Mouse (Mus musculus) midbrain, embryonic 13.5 days (tissue): ENCODE measurements around the gene Ust. TPM values are rescaled to one million over a fixed set of nuclear protein-coding genes. Genes with fewer than 3 reads are reported as not detected.

Source experiments
- ATAC-seq: fragments of 200-750 bp; cut with Nextera tagmentation; 2 replicates; pipeline ENCODE4 v1.8.0; 2017; ENCODE audit warnings: mild to moderate bottlenecking, moderate TSS enrichment, moderate library complexity
- H3K27ac ChIP-seq: fragments of 300-500 bp; sonication (generic); 2 replicates; pipeline ENCODE4 v1.5.1; 2015; ENCODE audit warnings: inconsistent platforms, mild to moderate bottlenecking, moderate library complexity
- H3K27me3 ChIP-seq: fragments of 300-500 bp; sonication (generic); 2 replicates; pipeline ENCODE4 v1.6.1; 2015; ENCODE audit warnings: mild to moderate bottlenecking, inconsistent platforms
- H3K36me3 ChIP-seq: fragments of 300-500 bp; sonication (generic); 2 replicates; pipeline ENCODE4 v1.6.1; 2015; ENCODE audit warnings: mild to moderate bottlenecking, inconsistent platforms
- H3K4me1 ChIP-seq: fragments of 300-500 bp; sonication (generic); replicated peaks from 2 replicates; pipeline ENCODE4 v1.6.1; 2015; ENCODE audit warnings: inconsistent platforms
- H3K4me2 ChIP-seq: fragments of 300-500 bp; sonication (generic); replicated peaks from 2 replicates; pipeline ENCODE4 v1.6.1; 2015; ENCODE audit warnings: moderate library complexity, mild to moderate bottlenecking, inconsistent platforms
- H3K4me3 ChIP-seq: fragments of 300-500 bp; sonication (generic); replicated peaks from 2 replicates; pipeline ENCODE4 v1.5.1; 2015; ENCODE audit warnings: mild to moderate bottlenecking, inconsistent platforms
- H3K9ac ChIP-seq: fragments of 300-500 bp; sonication (generic); replicated peaks from 2 replicates; pipeline ENCODE4 v1.6.1; 2015; ENCODE audit warnings: mild to moderate bottlenecking, inconsistent platforms
- H3K9me3 ChIP-seq: fragments of 300-500 bp; sonication (generic); 2 replicates; pipeline ENCODE4 v1.6.1; 2016; ENCODE audit warnings: mild to moderate bottlenecking, inconsistent platforms
- WGBS: fragments of 180-500 bp; shearing (Covaris S2); methylation state at CpG from one replicate; pipeline ENCODE4 v1.1.7; 2015; 5-methylcytosine and 5-hydroxymethylcytosine counted together
- polyA plus RNA-seq: library from polyadenylated mRNA; unstranded; fragments of >200 nt; fragmentation: Nextera tagmentation; extraction: Ambion mirVana; gene quantifications from 2 replicates; pipeline ENCODE4 v1.2.1, GENCODE M21; 2015

Gene Ust
- polyA plus RNA-seq, 1 experiment from 2014 or later = 2.7 TPM

GRCm38 (mm10) chr10:8520766-8521395, 2.3 kb upstream of the Ust start:
- H3K4me2 ChIP-seq = no peak overlapping the region
- H3K9ac ChIP-seq = no peak overlapping the region
- 83% methylated on average over 7 of the region's 7 CpGs for WGBS
- no peak overlapping the region for H3K4me3 ChIP-seq
- H3K4me1 ChIP-seq = peaks cover 13% of the 10 kb centered on the region
- no peaks in the 10 kb centered on the region for H3K36me3 ChIP-seq
- ATAC-seq = no peak
- H3K9me3 ChIP-seq = no peaks in the 10 kb centered on the region
- peaks cover 25% of the 10 kb centered on the region for H3K27me3 ChIP-seq
- no peak overlapping the region for H3K27ac ChIP-seq

DNA sequence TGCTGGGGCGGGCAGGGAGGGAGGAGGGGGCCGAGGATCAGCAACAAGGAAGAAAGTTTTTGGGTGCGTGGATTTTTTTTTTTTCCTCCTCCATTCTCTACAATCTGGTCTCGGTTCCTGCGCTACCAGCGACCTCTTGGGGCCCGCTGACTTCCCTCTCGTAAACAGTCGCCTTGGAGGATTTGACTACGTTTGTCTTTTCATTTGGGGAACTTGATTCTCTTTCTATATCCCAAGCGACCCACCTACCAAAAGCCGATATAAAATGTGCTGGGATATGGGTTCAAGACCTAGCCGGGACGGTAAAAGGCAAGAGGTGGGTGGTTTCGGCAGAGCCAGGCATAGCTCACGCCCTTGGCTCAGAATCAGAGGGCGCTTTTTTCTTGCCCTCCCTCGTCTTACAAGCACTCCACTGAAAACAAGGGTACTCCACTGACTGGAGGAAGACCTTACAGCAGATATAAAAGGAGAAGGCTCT, 428 bp upstream of the Ust start:
- Histone ChIP-seq H3K27me3 (peaks cover 35% of the 10 kb centered on the region), H3K9ac (peak overlapping the region; percentile 81), H3K4me2 (peak overlapping the region; percentile 96), H3K4me1 (peaks cover 13% of the 10 kb centered on the region), H3K9me3 (peaks cover 5% of the 10 kb centered on the region; the same call in 1 of the 2 replicates), H3K27ac (no peak overlapping the region), H3K36me3 (no peaks in the 10 kb centered on the region), H3K4me3 (peak overlapping the region; percentile 80)
- ATAC-seq = no peak
- under 1% methylated on average over 18 of the region's 18 CpGs for WGBS

- WGBS = under 1% methylated on average over 26 of the region's 26 CpGs
- peak; percentile 59 for ATAC-seq
These were observed 959 bp downstream of the Ust start for GRCm38 (mm10) chr10:8517591-8518140.

DNA sequence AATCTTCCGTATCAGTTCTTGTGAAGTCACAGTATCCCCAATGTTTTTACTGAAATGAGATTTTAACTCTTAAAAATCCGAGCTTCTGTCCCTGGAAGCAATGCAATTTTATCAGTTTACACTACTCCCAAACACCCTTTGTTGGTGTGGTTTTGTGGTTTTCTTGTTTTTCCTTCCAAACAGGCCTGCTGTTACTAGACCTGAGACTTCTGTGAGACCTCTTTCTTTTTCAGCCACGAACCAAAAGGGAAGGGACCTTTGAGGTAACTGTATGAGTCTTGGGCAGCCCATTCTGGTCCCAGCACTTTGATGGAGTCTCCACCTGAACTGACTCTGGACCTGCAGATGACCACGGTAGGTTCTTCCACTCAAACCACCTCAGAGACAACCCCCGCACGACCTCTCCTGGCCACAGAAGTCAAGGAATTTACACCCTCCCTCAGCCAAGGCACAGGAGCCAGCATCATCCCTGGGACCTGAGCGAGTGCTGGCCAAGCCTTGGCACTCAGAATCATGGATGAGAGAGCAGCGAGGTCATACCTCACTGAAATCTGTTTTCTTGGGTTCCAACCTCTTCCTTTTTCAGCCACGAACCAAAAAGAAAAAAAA, 1.6 kb downstream of the Ust start:
- H3K9ac ChIP-seq = no peak overlapping the region
- H3K4me1 ChIP-seq = peaks cover 13% of the 10 kb centered on the region
- H3K27me3 ChIP-seq = peaks cover 35% of the 10 kb centered on the region
- no peak overlapping the region for H3K27ac ChIP-seq
- H3K36me3 ChIP-seq = no peaks in the 10 kb centered on the region
- WGBS = 21% methylated on average over 9 of the region's 9 CpGs
- ATAC-seq = no peak
- H3K4me3 ChIP-seq = peak overlapping the region; percentile 80
- peaks cover 5% of the 10 kb centered on the region; the same call in 1 of the 2 replicates for H3K9me3 ChIP-seq
- peak overlapping the region; percentile 96 for H3K4me2 ChIP-seq

More at GRCm38 (mm10) chr10:8517591-8518140, 959 bp downstream of the Ust start:
- Histone ChIP-seq H3K4me1 (peaks cover 13% of the 10 kb centered on the region), H3K36me3 (no peaks in the 10 kb centered on the region), H3K4me3 (peak overlapping the region; percentile 80), H3K27me3 (peaks cover 35% of the 10 kb centered on the region), H3K9ac (peak overlapping the region; percentile 81), H3K27ac (no peak overlapping the region), H3K9me3 (peaks cover 5% of the 10 kb centered on the region; the same call in 1 of the 2 replicates), H3K4me2 (peak overlapping the region; percentile 96)

- no peak for ATAC-seq
- peaks cover 28% of the 10 kb centered on the region for H3K27me3 ChIP-seq
- H3K36me3 ChIP-seq = no peaks in the 10 kb centered on the region
- 92% methylated on average over 3 of the region's 3 CpGs for WGBS
- H3K9me3 ChIP-seq = peaks cover 5% of the 10 kb centered on the region; the same call in 1 of the 2 replicates
- no peak overlapping the region for H3K9ac ChIP-seq
- H3K4me1 ChIP-seq = peaks cover 8% of the 10 kb centered on the region
- no peak overlapping the region for H3K4me2 ChIP-seq
- no peak overlapping the region for H3K27ac ChIP-seq
- no peak overlapping the region for H3K4me3 ChIP-seq
These were observed 4.9 kb downstream of the Ust start for GRCm38 (mm10) chr10:8513690-8514089.

DNA sequence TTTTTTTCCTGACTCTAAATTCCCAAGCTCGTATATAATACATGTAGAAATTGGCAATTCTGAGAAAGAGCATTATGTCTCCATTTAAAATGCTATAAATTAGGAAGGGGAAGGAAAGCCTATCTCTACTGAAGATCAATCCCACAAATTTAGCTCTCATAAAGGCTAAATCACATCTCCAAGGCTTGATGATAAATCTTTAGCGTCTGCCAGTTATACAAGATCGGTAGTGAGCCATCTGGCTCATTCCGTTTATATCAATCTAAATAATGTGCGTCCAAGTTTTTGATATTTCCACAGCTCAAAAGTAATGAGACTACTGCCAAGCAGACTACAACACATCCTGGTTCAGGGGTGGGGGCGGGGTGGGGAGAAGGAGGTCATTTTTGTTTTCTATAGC, 6.4 kb downstream of the Ust start:
- Histone ChIP-seq H3K9ac (no peak overlapping the region), H3K27me3 (peaks cover 20% of the 10 kb centered on the region), H3K4me2 (no peak overlapping the region), H3K4me3 (no peak overlapping the region), H3K27ac (no peak overlapping the region), H3K9me3 (peaks cover 5% of the 10 kb centered on the region; the same call in 1 of the 2 replicates), H3K4me1 (no peaks in the 10 kb centered on the region), H3K36me3 (no peaks in the 10 kb centered on the region)
- no peak for ATAC-seq
- WGBS = 93% methylated on average over 6 of the region's 6 CpGs

DNA sequence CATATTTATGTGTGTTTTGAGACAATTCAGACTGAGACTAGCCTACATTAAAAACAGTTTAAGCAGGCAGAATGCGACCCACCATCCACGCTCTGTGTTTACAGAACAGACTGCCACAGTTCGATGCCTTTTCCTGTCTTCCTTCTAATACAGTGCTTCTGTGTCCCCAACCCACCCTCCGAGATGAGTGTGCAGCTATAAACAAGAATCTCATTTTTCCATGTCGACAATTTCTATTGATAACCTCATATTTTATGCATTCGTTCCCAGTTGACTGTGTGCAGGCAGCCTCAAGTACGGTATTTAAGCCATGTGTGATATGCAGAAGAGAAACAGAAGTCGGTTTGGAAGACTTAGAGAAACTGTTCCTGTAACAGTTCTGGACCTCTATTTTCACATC, 6.9 kb downstream of the Ust start:
- ATAC-seq = no peak
- no peak overlapping the region for H3K27ac ChIP-seq

GRCm38 (mm10) chr10:8506247-8506573, 12.4 kb downstream of the Ust start:
- no peak for ATAC-seq
- Histone ChIP-seq H3K4me1 (no peaks in the 10 kb centered on the region), H3K36me3 (no peaks in the 10 kb centered on the region), H3K27me3 (no peaks in the 10 kb centered on the region), H3K9ac (no peak overlapping the region), H3K4me3 (no peak overlapping the region), H3K4me2 (no peak overlapping the region), H3K9me3 (no peaks in the 10 kb centered on the region), H3K27ac (no peak overlapping the region)
- 83% methylated on average over 3 of the region's 3 CpGs for WGBS

More for the DNA sequence above, 6.9 kb downstream of the Ust start:
- Histone ChIP-seq H3K36me3 (no peaks in the 10 kb centered on the region), H3K4me2 (no peak overlapping the region), H3K4me1 (no peaks in the 10 kb centered on the region), H3K27me3 (peaks cover 16% of the 10 kb centered on the region), H3K9ac (no peak overlapping the region), H3K4me3 (no peak overlapping the region), H3K9me3 (peaks cover 5% of the 10 kb centered on the region; the same call in 1 of the 2 replicates)
- 64% methylated on average over 8 of the region's 8 CpGs for WGBS

DNA sequence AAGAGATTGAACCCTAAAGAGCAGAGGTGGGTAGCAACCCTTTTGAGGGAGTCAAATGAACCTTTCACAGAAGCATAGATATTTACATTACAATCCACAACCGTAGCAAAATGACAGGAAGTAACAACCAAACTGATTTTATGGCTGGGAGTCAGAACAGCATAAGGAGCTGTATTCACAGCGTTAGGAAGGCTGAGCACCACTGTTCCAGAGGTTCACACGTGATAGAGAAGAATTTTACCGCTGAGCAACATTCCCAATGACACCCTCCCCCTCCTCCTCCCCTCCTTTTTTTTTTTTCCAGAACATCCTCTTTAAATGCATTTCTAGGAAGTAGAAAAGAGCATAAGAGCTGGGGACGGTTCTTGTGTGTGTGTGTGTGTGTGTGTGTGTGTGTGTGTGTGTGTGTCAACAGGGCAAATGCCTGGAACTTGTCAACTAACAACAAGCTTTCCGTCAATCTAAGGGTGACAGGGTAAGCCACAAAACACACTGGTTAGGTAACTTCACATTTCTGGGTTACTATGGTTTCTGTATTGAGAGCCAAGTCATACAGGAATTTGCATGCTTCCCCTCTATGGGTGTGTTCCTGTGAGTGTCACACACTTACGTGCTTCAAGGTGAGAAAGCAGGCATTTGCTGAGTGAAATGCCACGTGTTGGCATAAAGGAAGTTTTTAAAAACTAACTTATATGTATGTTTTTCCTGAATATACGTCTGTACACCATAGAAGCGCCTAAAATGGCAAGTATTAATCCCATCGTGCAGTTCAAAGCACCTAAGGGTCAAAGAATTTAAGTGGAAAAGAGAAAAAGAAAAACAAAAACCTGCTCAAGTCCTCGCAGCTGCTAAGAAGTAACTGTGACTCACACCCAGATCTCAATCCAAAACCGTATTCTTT, 13.0 kb downstream of the Ust start:
- no peak overlapping the region for H3K4me2 ChIP-seq
- H3K36me3 ChIP-seq = no peaks in the 10 kb centered on the region
- no peak overlapping the region for H3K4me3 ChIP-seq
- H3K9me3 ChIP-seq = no peaks in the 10 kb centered on the region
- H3K27ac ChIP-seq = no peak overlapping the region
- 63% methylated on average over 13 of the region's 13 CpGs for WGBS
- H3K27me3 ChIP-seq = no peaks in the 10 kb centered on the region
- H3K9ac ChIP-seq = no peak overlapping the region
- no peaks in the 10 kb centered on the region for H3K4me1 ChIP-seq
- ATAC-seq = no peak

GRCm38 (mm10) chr10:8504832-8505231, 13.8 kb downstream of the Ust start:
- Histone ChIP-seq H3K4me2 (no peak overlapping the region), H3K9me3 (no peaks in the 10 kb centered on the region), H3K9ac (no peak overlapping the region), H3K4me3 (no peak overlapping the region), H3K27ac (no peak overlapping the region), H3K36me3 (no peaks in the 10 kb centered on the region), H3K4me1 (no peaks in the 10 kb centered on the region), H3K27me3 (no peaks in the 10 kb centered on the region)
- 92% methylated on average over 4 of the region's 4 CpGs for WGBS
- no peak for ATAC-seq

GRCm38 (mm10) chr10:8498951-8499891, 19.4 kb downstream of the Ust start:
- Histone ChIP-seq H3K4me1 (peaks cover 10% of the 10 kb centered on the region; the same call in 1 of the 2 replicates), H3K9me3 (no peaks in the 10 kb centered on the region), H3K4me3 (no peak overlapping the region), H3K36me3 (no peaks in the 10 kb centered on the region), H3K27me3 (no peaks in the 10 kb centered on the region), H3K27ac (no peak overlapping the region), H3K4me2 (no peak overlapping the region), H3K9ac (no peak overlapping the region)
- ATAC-seq = no peak
- 84% methylated on average over 13 of the region's 13 CpGs for WGBS
